Mouse (Mus musculus) MEL (cell line): ENCODE measurements around the gene Slc25a25.

Experiments used
- CHD1 ChIP-seq: IDR thresholded peaks from 2 replicates; pipeline ENCODE4 v1.6.1; 2012; ENCODE audit warnings: low read depth, mild to moderate bottlenecking, inconsistent platforms, low read length, improper control_type of control experiment
- CHD2 ChIP-seq: IDR thresholded peaks from 2 replicates; pipeline ENCODE4 v1.6.1; 2011; ENCODE audit warnings: low read length, improper control_type of control experiment
- CTCF ChIP-seq, 3 experiments: IDR thresholded peaks in 2 of 3; conservative IDR thresholded peaks in 1 of 3; 2 replicates each; pipeline ENCODE4 v1.5.1; 2011 to 2012; ENCODE audit warnings: low read length in 3 of 3, low read depth in 2 of 3, mild to moderate bottlenecking in 2 of 3, improper control_type of control experiment in 1 of 3, inconsistent platforms in 1 of 3, mixed read lengths in 1 of 3, moderate library complexity in 1 of 3; ENCODE audit not compliant: control insufficient read depth in 1 of 3, insufficient read depth in 1 of 3, poor library complexity in 1 of 3, severe bottlenecking in 1 of 3
- EP300 ChIP-seq, 2 experiments: IDR thresholded peaks; 2 replicates each; pipeline ENCODE4 v1.6.1; 2011; ENCODE audit warnings: improper control_type of control experiment in 2 of 2, low read length in 2 of 2, low read depth in 1 of 2, mild to moderate bottlenecking in 1 of 2
- HCFC1 ChIP-seq: IDR thresholded peaks from 2 replicates; pipeline ENCODE4 v1.6.1; 2012; ENCODE audit warnings: low read depth, mild to moderate bottlenecking, inconsistent platforms, low read length, improper control_type of control experiment, moderate library complexity
- MAX ChIP-seq: IDR thresholded peaks from 2 replicates; pipeline ENCODE4 v1.6.1; 2011; ENCODE audit warnings: low read length, improper control_type of control experiment
- MAZ ChIP-seq: IDR thresholded peaks from 2 replicates; pipeline ENCODE4 v1.6.1; 2012; ENCODE audit warnings: low read depth, mild to moderate bottlenecking, inconsistent platforms, low read length, improper control_type of control experiment
- MYC ChIP-seq: IDR thresholded peaks from 2 replicates; pipeline ENCODE4 v1.6.1; 2011; ENCODE audit warnings: low read depth, mild to moderate bottlenecking, low read length, improper control_type of control experiment, moderate library complexity
- POLR2A ChIP-seq, 2 experiments: IDR thresholded peaks; 2 replicates each; pipeline ENCODE4 v1.6.1; 2011 to 2012; ENCODE audit warnings: low read length in 2 of 2, mild to moderate bottlenecking in 2 of 2, control low read depth in 1 of 2, improper control_type of control experiment in 1 of 2, low read depth in 1 of 2, moderate library complexity in 1 of 2; ENCODE audit not compliant: control insufficient read depth in 1 of 2, insufficient read depth in 1 of 2, poor library complexity in 1 of 2
- TBP ChIP-seq: IDR thresholded peaks from 2 replicates; pipeline ENCODE4 v1.8.0; 2011; ENCODE audit warnings: low read depth, low read length, improper control_type of control experiment
- USF1 ChIP-seq: IDR thresholded peaks from 2 replicates; pipeline ENCODE4 v1.6.1; 2014; ENCODE audit warnings: low read depth, mild to moderate bottlenecking, inconsistent platforms, low read length, improper control_type of control experiment, moderate library complexity
- USF2 ChIP-seq, 2 experiments: IDR thresholded peaks; 2 replicates each; pipeline ENCODE4 v1.6.1; 2011 to 2012; ENCODE audit warnings: improper control_type of control experiment in 2 of 2, low read length in 2 of 2, borderline replicate concordance in 1 of 2, inconsistent platforms in 1 of 2, low read depth in 1 of 2, mild to moderate bottlenecking in 1 of 2; ENCODE audit not compliant: insufficient read depth in 1 of 2
- ZC3H11A ChIP-seq: IDR thresholded peaks from 2 replicates; pipeline ENCODE4 v1.6.1; 2012; ENCODE audit warnings: low read depth, mild to moderate bottlenecking, inconsistent platforms, low read length, improper control_type of control experiment
- ZKSCAN1 ChIP-seq: IDR thresholded peaks from 2 replicates; pipeline ENCODE4 v1.6.1; 2012; ENCODE audit warnings: low read depth, mild to moderate bottlenecking, inconsistent platforms, low read length, improper control_type of control experiment, moderate library complexity

- TF ChIP-seq EP300 (IDR thresholded peaks at IDR 0.05; ENCODE audit: low read depth in 1 of 2, low read length in 2 of 2) (no peak), CHD2 (no peak), HCFC1 (no peak), CTCF (IDR thresholded peaks at IDR 0.05 in 2 of 3, conservative IDR thresholded peaks at IDR 0.05 in 1 of 3; ENCODE audit: control insufficient read depth in 1 of 3, insufficient read depth in 1 of 3, low read depth in 2 of 3, low read length in 3 of 3, poor library complexity in 1 of 3, severe bottlenecking in 1 of 3) (no peak), MYC (no peak), POLR2A (IDR thresholded peaks at IDR 0.05; ENCODE audit: control insufficient read depth in 1 of 2, insufficient read depth in 1 of 2, low read depth in 1 of 2, low read length in 2 of 2, poor library complexity in 1 of 2) (no peak), MAX (no peak), USF2 (IDR thresholded peaks at IDR 0.05; ENCODE audit: borderline replicate concordance in 1 of 2, insufficient read depth in 1 of 2, low read depth in 1 of 2, low read length in 2 of 2) (no peak), USF1 (no peak), CHD1 (no peak), ZC3H11A (no peak), TBP (no peak), ZKSCAN1 (no peak), MAZ (no peak)
Measured at GRCm38 (mm10) chr2:32440632-32441031, 10.6 kb downstream of the Slc25a25 start.
